Mouse (Mus musculus) gastrocnemius, postnatal 14 days (tissue): ENCODE results near the gene Utp14b. TPM values are rescaled to one million over a fixed set of nuclear protein-coding genes. Genes with fewer than 3 reads are reported as not detected.

Source experiments
- DNase-seq: peaks from one replicate; pipeline ENCODE4 v3.0.0; 2021; ENCODE audit warnings: mixed read lengths
- intact Hi-C: fragments of 180-260 bp; cut with DNase I; formaldehyde crosslinking; loops from one replicate; pipeline ENCODE4 v1.15.1; 2025; ENCODE audit warnings: low total_unique reads
- total RNA-seq, 2 experiments: library from RNA; stranded (reverse); gene quantifications; 2 replicates each; pipeline ENCODE4 v1.2.3; 2021

Utp14b gene
- total RNA-seq, 2 experiments from 2014 or later: 1.6 to 2.2 TPM

GRCm38 (mm10) chr1:78666585-78666984 lies 8.7 kb downstream of the Utp14b start:
- intact Hi-C loops: no loop called here

DNA sequence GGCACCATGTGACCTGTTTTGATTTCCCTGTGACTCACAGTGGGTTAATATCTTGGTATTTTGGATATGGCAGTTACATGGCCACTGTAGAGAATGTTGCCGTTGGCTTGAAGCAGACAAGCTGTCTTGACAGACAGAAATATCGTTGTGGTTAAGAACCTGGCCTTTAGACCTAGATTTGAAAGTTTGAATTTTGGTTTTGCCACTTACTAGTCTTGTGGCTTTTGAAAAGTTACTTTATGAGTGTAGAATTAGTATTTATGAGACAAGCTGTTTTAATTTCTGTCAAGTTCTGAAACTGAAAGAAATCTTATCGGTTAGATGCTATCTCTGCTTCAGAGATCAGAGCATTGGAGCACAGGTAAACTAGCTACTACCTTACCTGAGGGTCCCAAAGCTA lies 24.5 kb downstream of the Utp14b start:
- intact Hi-C loops: no loop called here
- no peak for DNase-seq

More at GRCm38 (mm10) chr1:78666585-78666984, 8.7 kb downstream of the Utp14b start:
- DNase-seq: no peak

DNA sequence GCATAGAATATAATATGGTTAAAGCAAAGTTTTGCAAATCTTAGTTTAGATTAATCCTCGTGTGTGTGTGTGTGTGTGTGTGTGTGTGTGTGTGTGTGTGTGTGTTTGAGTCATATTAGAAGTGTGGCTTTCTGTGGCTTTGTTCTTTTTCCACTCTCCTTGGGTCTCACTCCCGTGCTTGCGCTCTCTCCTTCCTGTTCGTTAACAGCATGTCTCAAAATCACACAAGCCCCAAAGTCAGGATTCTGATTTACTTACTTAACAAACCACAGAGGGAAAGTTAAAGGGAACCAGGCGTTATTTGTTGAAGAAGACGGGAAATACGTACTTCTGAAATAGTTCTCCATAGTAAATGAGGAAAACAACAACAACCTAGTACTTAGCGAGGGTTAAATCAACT lies 26.3 kb downstream of the Utp14b start:
- DNase-seq: no peak
- intact Hi-C loops: no loop called here

DNA sequence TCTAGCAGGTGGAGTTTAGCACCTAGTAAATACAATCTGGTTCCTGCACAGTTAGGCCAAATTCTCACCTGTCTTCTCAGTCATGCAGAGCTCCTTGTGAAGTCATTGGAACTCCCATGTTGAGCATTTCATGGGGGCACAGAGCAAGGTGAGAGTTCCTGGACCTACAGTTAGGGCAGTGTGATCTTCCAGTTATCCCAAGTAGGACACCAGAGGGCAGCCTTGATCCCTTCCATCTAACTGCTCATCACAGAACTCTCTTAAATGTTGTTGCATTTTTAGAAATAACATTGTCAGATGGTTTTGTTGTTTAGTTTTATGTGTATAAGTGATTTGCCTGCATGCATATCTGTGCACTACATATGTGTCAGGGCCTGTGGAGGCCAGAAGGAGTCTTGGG lies 29.0 kb downstream of the Utp14b start:
- DNase-seq: no peak
- intact Hi-C loops: no loop called here

- no peak for DNase-seq
- intact Hi-C loops: no loop called here
These were observed 30.3 kb downstream of the Utp14b start for GRCm38 (mm10) chr1:78688149-78688548.

GRCm38 (mm10) chr1:78694503-78695258 lies 36.8 kb downstream of the Utp14b start:
- no peak for DNase-seq
- intact Hi-C loops: no loop called here

GRCm38 (mm10) chr1:78696305-78696704 lies 38.5 kb downstream of the Utp14b start:
- intact Hi-C loops: no loop called here
- DNase-seq: no peak

GRCm38 (mm10) chr1:78696903-78697302 lies 39.1 kb downstream of the Utp14b start:
- DNase-seq: no peak
- intact Hi-C loops: no loop called here

DNA sequence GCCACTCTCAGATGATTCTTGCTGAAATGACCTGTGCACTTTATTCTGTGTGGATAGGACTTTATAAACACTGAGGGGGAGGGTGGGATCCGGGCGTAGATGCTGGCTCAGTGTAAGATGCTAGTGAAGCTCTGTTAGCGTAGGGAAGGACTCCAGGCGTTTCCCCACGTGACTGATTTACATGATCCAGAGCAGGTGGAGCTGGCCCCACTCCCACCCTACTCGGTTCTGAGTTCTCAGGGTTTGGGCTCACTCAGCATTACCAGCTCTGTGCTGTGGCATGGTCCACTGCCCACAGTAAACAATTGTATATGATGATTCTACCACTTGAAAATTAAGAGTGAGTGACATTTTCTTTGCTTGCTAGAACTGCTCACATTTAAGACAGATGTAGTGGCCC lies 40.3 kb downstream of the Utp14b start:
- DNase-seq: no peak
- intact Hi-C loops: no loop called here

DNA sequence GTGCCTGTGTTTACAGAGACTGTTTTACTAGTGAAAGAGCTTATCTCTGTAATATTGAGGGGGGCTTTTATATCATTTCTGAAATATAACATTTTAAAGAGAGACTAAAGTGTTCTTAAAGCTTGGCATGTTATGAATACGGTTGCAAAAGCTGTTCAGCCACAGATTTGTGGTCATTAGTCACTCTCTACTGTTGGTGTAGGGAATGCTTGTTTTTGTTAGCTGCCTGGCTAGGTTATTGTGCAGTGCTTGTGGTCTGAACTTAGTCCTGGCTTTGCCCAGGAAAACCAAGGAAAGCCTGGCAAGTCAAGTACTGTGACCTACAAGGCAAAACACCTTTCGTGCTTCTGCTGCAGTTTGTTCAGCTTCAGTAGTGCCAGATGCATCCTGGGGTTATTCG lies 43.9 kb downstream of the Utp14b start:
- no peak for DNase-seq
- intact Hi-C loops: no loop called here

GRCm38 (mm10) chr1:78702282-78702963 lies 44.6 kb downstream of the Utp14b start:
- DNase-seq: peak; percentile 18
- intact Hi-C loops: no loop called here

- intact Hi-C loops: no loop called here
These were observed 45.1 kb downstream of the Utp14b start for GRCm38 (mm10) chr1:78702964-78703285.

DNA sequence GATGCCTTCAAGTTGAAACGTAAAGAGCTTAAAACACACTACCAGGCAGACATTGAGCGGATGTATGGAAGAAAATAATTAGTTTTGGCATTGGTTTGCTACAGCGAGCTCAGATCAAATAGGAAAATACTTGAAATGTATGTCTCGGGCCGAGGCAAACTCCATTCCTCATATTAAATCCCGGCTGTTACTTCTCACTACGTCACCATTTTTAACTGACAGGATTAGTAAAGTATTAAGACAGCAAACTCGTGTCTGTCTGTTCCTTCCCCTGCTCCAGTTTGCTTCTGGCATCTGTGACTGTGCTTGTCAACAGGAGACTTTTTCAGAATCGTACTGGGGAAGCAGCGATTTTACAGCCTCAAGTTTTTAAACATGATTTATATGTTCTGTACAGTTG lies 48.5 kb downstream of the Utp14b start:
- no peak for DNase-seq
- intact Hi-C loops: no loop called here

More at GRCm38 (mm10) chr1:78702964-78703285, 45.1 kb downstream of the Utp14b start:
- DNase-seq: no peak

DNA sequence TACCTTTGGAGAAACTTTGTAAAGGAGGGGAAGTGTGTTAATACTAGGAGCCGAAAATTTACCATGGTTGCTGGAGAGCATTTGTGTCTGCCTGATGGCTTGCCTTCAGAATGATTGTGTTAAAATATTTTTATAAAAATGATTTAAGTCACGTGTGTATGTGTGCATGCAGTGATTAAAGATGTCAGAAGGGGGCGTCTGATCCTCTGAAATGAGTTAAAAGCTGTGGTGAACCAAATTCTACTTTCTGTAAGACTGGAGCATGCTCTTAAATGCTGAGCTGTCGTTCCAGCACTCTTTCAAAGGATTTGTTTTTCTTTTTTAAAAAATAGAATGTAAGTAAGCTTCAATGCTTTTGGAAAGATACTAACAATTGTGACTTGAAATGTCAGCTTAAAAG lies 49.4 kb downstream of the Utp14b start:
- DNase-seq: no peak
- intact Hi-C loops: no loop called here

- intact Hi-C loops: no loop called here
- no peak for DNase-seq
These were observed 52.2 kb downstream of the Utp14b start for GRCm38 (mm10) chr1:78710026-78710425.

GRCm38 (mm10) chr1:78710613-78711329 lies 52.9 kb downstream of the Utp14b start:
- no peak for DNase-seq
- intact Hi-C loops: no loop called here

Other genes starting within 250 kb of the Utp14b start
- gene Farsb, start 169.1 kb upstream of the Utp14b start, total RNA-seq: 10 to 100 TPM; 43.2 to 44.7 TPM
- gene Mogat1, start 147.0 kb upstream of the Utp14b start, total RNA-seq: under 1 TPM in 1 of 2 experiments, not detected in 1; 0.64 TPM
- not detected for gene BC035947, start 145.9 kb upstream of the Utp14b start, total RNA-seq
- 10 to 100 TPM in 1 of 2 experiments, 1 to 10 TPM in 1; 7.0 to 10.0 TPM for gene Acsl3, start 213 bp upstream of the Utp14b start, total RNA-seq
- gene Kcne4, start 158.7 kb downstream of the Utp14b start, total RNA-seq: 1 to 10 TPM; 1.5 to 2.3 TPM